Mouse (Mus musculus): ENCODE results near the gene Slc4a1. TPM values are rescaled to one million over a fixed set of nuclear protein-coding genes. Genes with fewer than 3 reads are reported as not detected.
"Not testable (repeated sequence)": the region's sequence is repeated elsewhere in the genome, so short reads cannot be mapped to it uniquely, and the experiment has no call there.

Gene Slc4a1
- total and polyA plus RNA-seq, 2 experiments from 2014 or later: 0.48 to 0.84 TPM

DNA sequence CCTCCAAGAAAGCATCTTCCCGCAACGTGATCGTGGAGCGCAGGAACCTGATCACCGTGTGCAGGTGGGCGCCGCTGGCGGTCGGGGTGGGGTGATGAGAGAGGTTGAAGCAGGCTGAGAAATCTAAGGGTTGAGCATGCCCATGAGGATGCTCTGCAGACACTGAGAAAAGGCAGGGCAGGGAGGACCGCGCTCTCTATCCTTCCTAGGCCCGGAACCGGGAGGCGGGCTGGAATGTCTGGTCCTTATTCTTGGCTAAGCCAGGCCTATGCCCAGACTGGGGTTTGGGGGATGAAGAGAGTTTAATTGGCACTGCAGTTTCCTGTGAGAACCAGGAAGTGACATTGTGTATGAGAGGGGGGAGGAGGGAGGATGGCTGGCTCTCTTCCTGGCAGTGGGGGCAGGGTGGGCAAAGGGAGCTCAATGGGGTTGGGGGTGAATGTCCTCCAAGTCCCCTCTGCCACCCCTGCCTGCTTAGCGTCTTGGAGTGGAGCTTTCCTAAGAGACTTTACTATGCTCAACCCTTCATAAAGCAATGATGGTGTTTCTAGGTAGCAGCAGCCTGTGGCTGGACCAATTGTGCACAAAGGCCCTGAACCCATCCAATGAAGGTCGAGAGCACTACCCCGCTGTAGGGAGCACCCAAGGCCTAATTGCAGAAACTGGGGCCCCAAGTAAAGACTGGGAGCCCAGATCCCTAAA lies 27.9 kb upstream of the Slc4a1 start:
- H3K9ac ChIP-seq (replicated peaks; ENCODE audit: low read length): peak overlapping the region; percentile 93
- H3K4me3 ChIP-seq (ENCODE audit: low read length): peak overlapping the region; percentile 80
- H3K27me3 ChIP-seq (ENCODE audit: insufficient read depth, low read length): no peaks in the 10 kb centered on the region
- no peak for TF ChIP-seq CTCF (IDR thresholded peaks at IDR 0.05; ENCODE audit: low read depth)
- no peaks in the 10 kb centered on the region for H3K9me3 ChIP-seq (ENCODE audit: low read length)
- H3K4me1 ChIP-seq (ENCODE audit: insufficient read depth, low read length): peaks cover 27% of the 10 kb centered on the region
- H3K27ac ChIP-seq: peak overlapping the region; percentile 98
- peak; percentile 84 for DNase-seq (ENCODE audit: low spot score)
- H3K4me2 ChIP-seq (ENCODE audit: low read depth, low read length): peak overlapping the region; percentile 87
- 6% methylated on average over 17 of the region's 17 CpGs for WGBS
- ATAC-seq: peak; percentile 61
- H3K36me3 ChIP-seq (ENCODE audit: insufficient read depth, low read length): no peaks in the 10 kb centered on the region

GRCm38 (mm10) chr11:102393238-102393634 lies 27.2 kb upstream of the Slc4a1 start, which contains the start of gene Rundc3a:
TSS of gene Rundc3a (plus strand) at chr11:102393403.
- ATAC-seq (peak; percentile 95), DNase-seq (ENCODE audit: low spot score) (peak; percentile 98)
- Histone ChIP-seq H3K9ac (replicated peaks; ENCODE audit: low read length) (peak within 1 kb of the TSS; percentile 93), H3K4me3 (ENCODE audit: low read length) (peak within 1 kb of the TSS; percentile 80), H3K9me3 (ENCODE audit: low read length) (no peaks in the 10 kb centered on the region), H3K4me1 (ENCODE audit: insufficient read depth, low read length) (peaks cover 27% of the 10 kb centered on the region), H3K27ac (peak within 1 kb of the TSS; percentile 98), H3K4me2 (ENCODE audit: low read depth, low read length) (peak within 1 kb of the TSS; percentile 87), H3K36me3 (ENCODE audit: insufficient read depth, low read length) (no peaks in the 10 kb centered on the region), H3K27me3 (ENCODE audit: insufficient read depth, low read length) (no peaks in the 10 kb centered on the region)
- WGBS: under 1% methylated on average over 23 of the region's 34 CpGs
- TF ChIP-seq CTCF (IDR thresholded peaks at IDR 0.05; ENCODE audit: low read depth): no peak

DNA sequence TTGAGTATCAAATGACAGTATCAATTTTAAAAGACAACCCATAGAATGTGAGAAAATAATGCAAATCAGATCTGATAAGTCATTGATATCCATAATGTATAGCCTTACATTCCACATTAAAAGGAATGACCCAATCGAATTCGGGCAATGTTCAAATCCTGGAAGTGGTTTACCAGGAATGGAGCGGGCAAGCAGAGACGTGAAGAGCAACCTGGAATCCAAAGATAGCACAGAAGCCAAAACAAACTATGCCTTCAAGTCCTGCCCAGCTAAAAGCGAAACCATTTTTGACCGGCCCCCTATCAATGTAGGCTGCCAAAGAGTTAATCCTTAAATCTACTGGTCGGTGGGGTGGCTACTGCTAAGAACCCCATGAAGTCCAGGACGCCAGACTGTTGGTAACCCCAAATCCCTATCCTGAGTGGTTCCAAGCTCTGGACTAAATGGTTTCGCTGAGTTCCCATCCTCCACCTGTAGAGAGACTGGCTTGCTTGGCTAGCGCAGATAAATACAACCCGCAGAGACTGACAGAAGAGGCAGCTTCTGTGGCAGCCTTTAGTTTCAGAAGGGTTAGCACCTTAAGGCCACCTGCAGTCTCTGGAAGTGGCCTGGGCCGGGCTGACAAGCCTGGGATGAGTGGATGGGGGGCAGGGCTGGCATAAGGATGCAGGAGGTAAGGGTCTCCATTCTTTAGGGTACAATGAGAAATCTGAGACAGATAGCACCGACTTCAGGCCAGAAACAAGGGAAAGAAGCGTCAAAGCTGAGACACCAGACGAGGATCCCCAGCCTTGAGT lies 26.6 kb upstream of the Slc4a1 start:
- ATAC-seq (no peak; the same call in none of the 2 replicates), DNase-seq (ENCODE audit: low spot score) (peak; percentile 56)
- Histone ChIP-seq H3K36me3 (ENCODE audit: insufficient read depth, low read length) (no peaks in the 10 kb centered on the region), H3K27ac (peak overlapping the region; percentile 98), H3K9me3 (ENCODE audit: low read length) (no peaks in the 10 kb centered on the region), H3K4me3 (ENCODE audit: low read length) (peak overlapping the region; percentile 80), H3K27me3 (ENCODE audit: insufficient read depth, low read length) (no peaks in the 10 kb centered on the region), H3K4me1 (ENCODE audit: insufficient read depth, low read length) (peaks cover 27% of the 10 kb centered on the region), H3K9ac (replicated peaks; ENCODE audit: low read length) (peak overlapping the region; percentile 93), H3K4me2 (ENCODE audit: low read depth, low read length) (peak overlapping the region; percentile 87)
- WGBS: 17% methylated on average over 15 of the region's 15 CpGs
- no peak for TF ChIP-seq CTCF (IDR thresholded peaks at IDR 0.05; ENCODE audit: low read depth)

DNA sequence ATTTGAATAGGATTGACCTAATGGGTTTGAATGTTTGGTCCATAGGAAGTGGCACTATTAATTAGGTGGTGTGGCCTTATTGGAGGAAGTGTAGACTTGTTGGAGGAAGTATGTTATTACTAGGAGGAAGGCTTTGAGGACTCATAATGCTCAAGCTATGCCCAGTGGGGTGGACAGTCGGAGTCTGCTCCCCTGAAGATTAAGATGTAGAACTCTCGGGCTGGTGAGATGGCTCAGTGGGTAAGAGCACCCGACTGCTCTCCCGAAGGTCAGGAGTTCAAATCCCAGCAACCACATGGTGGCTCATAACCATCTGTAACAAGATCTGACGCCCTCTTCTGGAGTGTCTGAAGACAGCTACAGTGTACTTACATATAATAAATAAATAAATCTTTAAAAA lies 23.4 kb upstream of the Slc4a1 start:
- not testable (repeated sequence) for H3K4me1 ChIP-seq (ENCODE audit: insufficient read depth, low read length); H3K27ac ChIP-seq; DNase-seq (ENCODE audit: low spot score); H3K4me3 ChIP-seq (ENCODE audit: low read length); H3K4me2 ChIP-seq (ENCODE audit: low read depth, low read length); H3K9ac ChIP-seq (replicated peaks; ENCODE audit: low read length); H3K27me3 ChIP-seq (ENCODE audit: insufficient read depth, low read length); H3K9me3 ChIP-seq (ENCODE audit: low read length); ATAC-seq; H3K36me3 ChIP-seq (ENCODE audit: insufficient read depth, low read length)
- WGBS: 79% methylated on average over 4 of the region's 5 CpGs

- ATAC-seq: no peak
- 71% methylated on average over 5 of the region's 5 CpGs for WGBS
- H3K4me1 ChIP-seq (ENCODE audit: insufficient read depth, low read length): no peaks in the 10 kb centered on the region
- no peak for TF ChIP-seq CTCF (IDR thresholded peaks at IDR 0.05; ENCODE audit: low read depth)
- no peaks in the 10 kb centered on the region for H3K27me3 ChIP-seq (ENCODE audit: insufficient read depth, low read length)
- no peak for DNase-seq (ENCODE audit: low spot score)
- no peak overlapping the region for H3K4me3 ChIP-seq (ENCODE audit: low read length)
- no peaks in the 10 kb centered on the region for H3K36me3 ChIP-seq (ENCODE audit: insufficient read depth, low read length)
- no peak overlapping the region for H3K27ac ChIP-seq
- H3K4me2 ChIP-seq (ENCODE audit: low read depth, low read length): no peak overlapping the region
- no peaks in the 10 kb centered on the region for H3K9me3 ChIP-seq (ENCODE audit: low read length)
- no peak overlapping the region for H3K9ac ChIP-seq (replicated peaks; ENCODE audit: low read length)
Measured at GRCm38 (mm10) chr11:102386121-102386520, 20.1 kb upstream of the Slc4a1 start.

GRCm38 (mm10) chr11:102385075-102385474 lies 19.1 kb upstream of the Slc4a1 start:
- DNase-seq (ENCODE audit: low spot score): no peak
- no peak overlapping the region for H3K9ac ChIP-seq (replicated peaks; ENCODE audit: low read length)

More at GRCm38 (mm10) chr11:102385075-102385474, 19.1 kb upstream of the Slc4a1 start:
- Histone ChIP-seq H3K4me1 (ENCODE audit: insufficient read depth, low read length) (no peaks in the 10 kb centered on the region), H3K27me3 (ENCODE audit: insufficient read depth, low read length) (no peaks in the 10 kb centered on the region), H3K9me3 (ENCODE audit: low read length) (no peaks in the 10 kb centered on the region), H3K4me3 (ENCODE audit: low read length) (no peak overlapping the region), H3K27ac (no peak overlapping the region), H3K36me3 (ENCODE audit: insufficient read depth, low read length) (no peaks in the 10 kb centered on the region), H3K4me2 (ENCODE audit: low read depth, low read length) (no peak overlapping the region)
- ATAC-seq: no peak
- WGBS: 63% methylated on average over 4 of the region's 4 CpGs
- TF ChIP-seq CTCF (IDR thresholded peaks at IDR 0.05; ENCODE audit: low read depth): no peak

All from hindbrain, postnatal 0 days (tissue).